Mouse (Mus musculus) E14TG2a.4 (cell line): ENCODE data around the gene 4933428G20Rik.

Experiments
- CTCF ChIP-seq: conservative IDR thresholded peaks from 2 replicates; pipeline ENCODE4 v1.5.1; 2014; ENCODE audit warnings: low read length
- POU5F1 ChIP-seq: IDR thresholded peaks from 2 replicates; pipeline ENCODE4 v1.6.1; 2014; ENCODE audit warnings: low read length, borderline replicate concordance

DNA sequence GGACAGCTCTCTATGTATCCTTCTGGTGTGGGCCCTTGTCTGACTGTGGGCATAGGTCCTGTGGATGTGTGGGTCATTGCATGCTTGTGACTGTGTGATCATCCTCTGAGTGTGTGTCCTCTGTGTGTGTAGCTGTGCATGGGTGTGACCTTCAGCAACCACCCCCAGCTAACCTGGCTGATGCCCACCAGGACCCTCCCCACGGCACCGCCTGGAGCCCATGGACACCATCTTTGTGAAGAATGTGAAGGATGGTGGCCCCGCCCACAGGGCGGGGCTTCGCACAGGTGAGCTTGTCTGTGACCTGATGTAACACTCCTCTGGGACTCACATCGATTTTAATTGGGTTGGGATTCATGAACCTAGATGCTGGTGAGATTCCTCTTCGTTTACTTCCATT, 52.2 kb downstream of the 4933428G20Rik start:
- TF ChIP-seq CTCF (no peak), POU5F1 (no peak)
